Mouse (Mus musculus): ENCODE measurements at regions not wholly inside any gene's neighbourhood (a gene's known extent, or its start where the extent isn't known, plus 50 kb on each side); places are given as distances from the start of the nearest gene placed in this dataset.

- no peak for TF ChIP-seq CTCF (IDR thresholded peaks at IDR 0.05; ENCODE audit: control insufficient read depth, insufficient read depth, insufficient replicate concordance, low read depth, low read length)
- TF ChIP-seq POLR2A (IDR thresholded peaks at IDR 0.05; ENCODE audit: control insufficient read depth, low read depth, low read length): no peak
Observed at GRCm38 (mm10) chr2:128276337-128276736, 150.5 kb downstream of the Bcl2l11 start.
